Mouse (Mus musculus): ENCODE results near the gene Ptprt. TPM values are rescaled to one million over a fixed set of nuclear protein-coding genes. Genes with fewer than 3 reads are reported as not detected.

Gene Ptprt
- total and polyA plus RNA-seq, 3 experiments = 0.02 to 0.36 (median 0.08) TPM

GRCm38 (mm10) chr2:162294070-162294469 lies 366.9 kb downstream of the Ptprt start:
- 78% methylated on average over 2 of the region's 2 CpGs for WGBS
- Histone ChIP-seq H3K27ac (no peak overlapping the region), H3K36me3 (ENCODE audit: control insufficient read depth, insufficient read depth, low read length) (no peaks in the 10 kb centered on the region), H3K79me2 (replicated peaks; ENCODE audit: control insufficient read depth, insufficient read depth, low read length) (no peaks in the 10 kb centered on the region), H3K4me1 (ENCODE audit: control insufficient read depth, insufficient read depth, low read length) (no peaks in the 10 kb centered on the region), H3K4me3 (no peak overlapping the region), H3K27me3 (ENCODE audit: control insufficient read depth, insufficient read depth, low read length) (no peaks in the 10 kb centered on the region), H3K9ac (ENCODE audit: low read depth, low read length) (no peak overlapping the region)
- DNase-seq = no peak
- intact Hi-C loops (cut with DNase I) = loop anchor here (2.0 kb wide), 1 partner anchor 365 kb away; no protein-coding TSS in a partner anchor
- TF ChIP-seq CTCF (IDR thresholded peaks at IDR 0.05) (peak; percentile 62), POLR2A (IDR thresholded peaks at IDR 0.05; ENCODE audit: insufficient read depth, low read depth, low read length) (no peak)

- no peak for DNase-seq
- no peaks in the 10 kb centered on the region for H3K4me1 ChIP-seq (ENCODE audit: control insufficient read depth, insufficient read depth, low read length)
- no peak overlapping the region for H3K9ac ChIP-seq (ENCODE audit: low read depth, low read length)
- H3K79me2 ChIP-seq (replicated peaks; ENCODE audit: control insufficient read depth, insufficient read depth, low read length) = no peaks in the 10 kb centered on the region
- H3K27ac ChIP-seq = no peak overlapping the region
- WGBS = 74% methylated on average over 4 of the region's 4 CpGs
- TF ChIP-seq CTCF (IDR thresholded peaks at IDR 0.05) (no peak), POLR2A (IDR thresholded peaks at IDR 0.05; ENCODE audit: insufficient read depth, low read depth, low read length) (no peak), EP300 (IDR thresholded peaks at IDR 0.05; ENCODE audit: insufficient read depth, low read depth, low read length) (no peak)
- no peaks in the 10 kb centered on the region for H3K27me3 ChIP-seq (ENCODE audit: control insufficient read depth, insufficient read depth, low read length)
- H3K36me3 ChIP-seq (ENCODE audit: control insufficient read depth, insufficient read depth, low read length) = no peaks in the 10 kb centered on the region
- intact Hi-C loops (cut with DNase I) = no loop called here
- no peak overlapping the region for H3K4me3 ChIP-seq
Measured at GRCm38 (mm10) chr2:162282606-162283005, 378.3 kb downstream of the Ptprt start.

GRCm38 (mm10) chr2:162282121-162282520 lies 378.8 kb downstream of the Ptprt start:
- H3K36me3 ChIP-seq (ENCODE audit: control insufficient read depth, insufficient read depth, low read length) = no peaks in the 10 kb centered on the region
- no peaks in the 10 kb centered on the region for H3K79me2 ChIP-seq (replicated peaks; ENCODE audit: control insufficient read depth, insufficient read depth, low read length)
- H3K9ac ChIP-seq (ENCODE audit: low read depth, low read length) = no peak overlapping the region
- DNase-seq = no peak
- H3K4me3 ChIP-seq = no peak overlapping the region
- no peaks in the 10 kb centered on the region for H3K4me1 ChIP-seq (ENCODE audit: control insufficient read depth, insufficient read depth, low read length)
- TF ChIP-seq EP300 (IDR thresholded peaks at IDR 0.05; ENCODE audit: insufficient read depth, low read depth, low read length) = no peak
- TF ChIP-seq POLR2A (IDR thresholded peaks at IDR 0.05; ENCODE audit: insufficient read depth, low read depth, low read length) = no peak
- 87% methylated on average over 10 of the region's 10 CpGs for WGBS
- intact Hi-C loops (cut with DNase I) = no loop called here
- no peaks in the 10 kb centered on the region for H3K27me3 ChIP-seq (ENCODE audit: control insufficient read depth, insufficient read depth, low read length)
- H3K27ac ChIP-seq = no peak overlapping the region

GRCm38 (mm10) chr2:162273826-162274225 lies 387.1 kb downstream of the Ptprt start:
- DNase-seq = no peak
- Histone ChIP-seq H3K4me3 (no peak overlapping the region), H3K79me2 (replicated peaks; ENCODE audit: control insufficient read depth, insufficient read depth, low read length) (no peaks in the 10 kb centered on the region), H3K27me3 (ENCODE audit: control insufficient read depth, insufficient read depth, low read length) (no peaks in the 10 kb centered on the region), H3K27ac (no peak overlapping the region), H3K9ac (ENCODE audit: low read depth, low read length) (no peak overlapping the region), H3K4me1 (ENCODE audit: control insufficient read depth, insufficient read depth, low read length) (no peaks in the 10 kb centered on the region), H3K36me3 (ENCODE audit: control insufficient read depth, insufficient read depth, low read length) (no peaks in the 10 kb centered on the region)
- TF ChIP-seq POLR2A (IDR thresholded peaks at IDR 0.05; ENCODE audit: insufficient read depth, low read depth, low read length) = no peak
- TF ChIP-seq CTCF (IDR thresholded peaks at IDR 0.05) = no peak
- TF ChIP-seq EP300 (IDR thresholded peaks at IDR 0.05; ENCODE audit: insufficient read depth, low read depth, low read length) = no peak
- WGBS = 69% methylated on average over 4 of the region's 4 CpGs
- intact Hi-C loops (cut with DNase I) = no loop called here

- intact Hi-C loops (cut with DNase I) = no loop called here
- 44% methylated on average over 2 of the region's 2 CpGs for WGBS
Measured at GRCm38 (mm10) chr2:162251272-162251671, 409.7 kb downstream of the Ptprt start.

GRCm38 (mm10) chr2:162248296-162248695 lies 412.7 kb downstream of the Ptprt start:
- Histone ChIP-seq H3K79me2 (replicated peaks; ENCODE audit: control insufficient read depth, insufficient read depth, low read length) (no peaks in the 10 kb centered on the region), H3K4me3 (no peak overlapping the region), H3K4me1 (ENCODE audit: control insufficient read depth, insufficient read depth, low read length) (no peaks in the 10 kb centered on the region), H3K27me3 (ENCODE audit: control insufficient read depth, insufficient read depth, low read length) (no peaks in the 10 kb centered on the region), H3K27ac (no peak overlapping the region), H3K9ac (ENCODE audit: low read depth, low read length) (no peak overlapping the region), H3K36me3 (ENCODE audit: control insufficient read depth, insufficient read depth, low read length) (no peaks in the 10 kb centered on the region)
- TF ChIP-seq POLR2A (IDR thresholded peaks at IDR 0.05; ENCODE audit: insufficient read depth, low read depth, low read length) (no peak), CTCF (IDR thresholded peaks at IDR 0.05) (no peak), EP300 (IDR thresholded peaks at IDR 0.05; ENCODE audit: insufficient read depth, low read depth, low read length) (no peak)
- no peak for DNase-seq
- 74% methylated on average over 4 of the region's 4 CpGs for WGBS
- intact Hi-C loops (cut with DNase I) = no loop called here

More at GRCm38 (mm10) chr2:162251272-162251671, 409.7 kb downstream of the Ptprt start:
- no peaks in the 10 kb centered on the region for H3K79me2 ChIP-seq (replicated peaks; ENCODE audit: control insufficient read depth, insufficient read depth, low read length)
- H3K4me1 ChIP-seq (ENCODE audit: control insufficient read depth, insufficient read depth, low read length) = no peaks in the 10 kb centered on the region
- DNase-seq = no peak
- H3K27me3 ChIP-seq (ENCODE audit: control insufficient read depth, insufficient read depth, low read length) = no peaks in the 10 kb centered on the region
- H3K4me3 ChIP-seq = no peak overlapping the region
- no peaks in the 10 kb centered on the region for H3K36me3 ChIP-seq (ENCODE audit: control insufficient read depth, insufficient read depth, low read length)
- TF ChIP-seq CTCF (IDR thresholded peaks at IDR 0.05) (no peak), POLR2A (IDR thresholded peaks at IDR 0.05; ENCODE audit: insufficient read depth, low read depth, low read length) (no peak), EP300 (IDR thresholded peaks at IDR 0.05; ENCODE audit: insufficient read depth, low read depth, low read length) (no peak)
- H3K27ac ChIP-seq = no peak overlapping the region
- no peak overlapping the region for H3K9ac ChIP-seq (ENCODE audit: low read depth, low read length)

Measured in heart, adult 2 months (tissue).